Mouse (Mus musculus) kidney, adult 18-20 months (tissue): Measurements from ENCODE around the gene Tmem143.
A peak's percentile ranks its signal among the peaks of the same experiment; 100 is the strongest.
"Not testable (repeated sequence)": the region's sequence is repeated elsewhere in the genome, so short reads cannot be mapped to it uniquely, and the experiment has no call there.

Experiments used
- DNase-seq: peaks from one replicate; pipeline ENCODE4 v3.0.0; 2021

The Tmem143 gene

DNA sequence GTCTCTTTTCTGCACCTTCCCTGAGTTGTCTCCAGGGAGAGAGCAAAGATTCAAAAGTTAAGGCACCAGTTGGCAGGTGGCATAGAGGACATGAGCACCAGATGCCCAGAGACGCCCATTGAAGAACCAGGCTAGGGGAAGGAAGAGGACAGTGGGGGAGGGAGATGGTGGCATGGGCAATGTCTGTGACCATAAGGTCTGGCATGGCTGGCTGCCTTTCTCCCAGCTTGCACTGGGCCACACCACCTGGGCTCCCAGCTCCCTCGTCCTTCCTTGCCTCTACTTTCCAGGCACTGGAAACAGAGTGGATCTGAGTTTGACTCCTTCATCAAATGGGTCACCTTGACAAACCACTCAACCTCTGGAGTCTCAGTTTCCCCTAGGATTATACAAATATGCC is 4.1 kb upstream of the Tmem143 start:
- DNase-seq: no peak

DNA sequence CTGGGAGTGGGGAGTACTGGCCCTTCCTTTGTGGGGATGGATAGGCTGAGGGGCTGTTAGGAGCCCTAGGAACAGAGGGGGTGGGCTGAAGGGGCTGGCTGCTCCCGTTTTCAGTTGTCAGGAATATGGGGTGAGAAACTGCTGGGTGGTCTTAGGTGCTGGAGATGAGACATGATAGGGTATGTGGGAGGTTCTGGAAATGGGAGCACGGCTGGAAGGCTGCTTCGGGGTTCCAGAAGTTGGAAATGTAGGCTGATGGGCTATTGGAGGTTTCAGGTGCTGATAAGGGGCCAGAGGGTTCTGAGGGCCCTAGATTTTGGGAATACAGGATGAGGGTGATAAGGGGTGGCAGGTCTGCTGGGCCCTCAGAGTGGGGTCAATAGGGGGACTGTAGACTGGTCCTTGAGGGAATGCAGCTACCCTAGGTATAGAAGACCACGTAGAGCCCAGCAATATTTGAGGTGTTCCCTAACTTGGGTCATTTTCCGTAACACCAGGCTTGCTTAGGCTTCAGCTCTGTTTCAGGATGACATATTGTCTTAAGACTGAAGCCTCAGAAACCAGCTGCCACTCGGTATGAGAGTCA is 717 bp upstream of the Tmem143 start:
- no peak for DNase-seq

GRCm38 (mm10) chr7:45897258-45897757 is 567 bp downstream of the Tmem143 start:
- DNase-seq: peak; percentile 84

- DNase-seq: not testable (repeated sequence)
These were observed 1.4 kb downstream of the Tmem143 start for GRCm38 (mm10) chr7:45898125-45898524.

DNA sequence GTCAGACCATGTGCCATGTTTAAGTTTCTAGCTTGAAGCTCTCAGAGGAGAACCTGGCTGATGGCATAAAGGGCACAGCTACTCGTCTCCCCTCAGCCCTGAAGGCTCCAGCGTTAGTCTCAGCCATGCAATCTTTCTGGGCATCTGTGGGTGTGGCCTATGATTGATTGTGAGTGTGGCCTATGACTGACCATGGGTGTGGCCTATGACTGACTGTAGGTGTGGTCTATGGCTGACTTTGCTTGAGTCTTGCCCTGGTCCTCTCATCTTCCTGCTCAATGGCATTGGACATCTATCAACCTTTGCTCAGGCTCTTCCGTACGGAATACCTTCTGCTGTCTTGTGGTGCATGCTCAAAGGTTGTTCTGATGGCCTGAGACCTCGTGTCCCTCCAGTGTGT is 4.8 kb downstream of the Tmem143 start:
- no peak for DNase-seq

GRCm38 (mm10) chr7:45902481-45903002 is 5.8 kb downstream of the Tmem143 start:
- DNase-seq: no peak

DNA sequence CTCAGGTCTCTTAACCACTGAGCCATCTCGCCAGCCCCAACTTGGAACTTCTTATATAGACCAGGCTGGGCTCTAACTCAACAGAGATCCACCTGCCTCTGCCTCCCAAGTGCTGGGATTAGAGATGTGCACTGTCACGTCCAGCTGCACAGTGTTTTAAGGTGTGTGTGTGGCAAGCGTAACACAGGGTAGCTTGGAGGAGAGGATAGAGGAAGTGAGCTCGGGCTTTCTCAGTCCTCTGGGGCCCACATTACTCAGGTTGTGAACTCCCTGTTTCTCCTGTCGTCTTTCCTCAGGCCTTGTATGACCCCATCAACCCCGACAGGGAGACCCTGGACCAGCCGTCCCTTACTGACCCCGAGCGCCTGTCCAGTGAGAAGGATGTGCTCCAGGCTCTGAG is 9.9 kb downstream of the Tmem143 start:
- no peak for DNase-seq

GRCm38 (mm10) chr7:45908384-45908783 is 11.6 kb downstream of the Tmem143 start:
- DNase-seq: no peak

DNA sequence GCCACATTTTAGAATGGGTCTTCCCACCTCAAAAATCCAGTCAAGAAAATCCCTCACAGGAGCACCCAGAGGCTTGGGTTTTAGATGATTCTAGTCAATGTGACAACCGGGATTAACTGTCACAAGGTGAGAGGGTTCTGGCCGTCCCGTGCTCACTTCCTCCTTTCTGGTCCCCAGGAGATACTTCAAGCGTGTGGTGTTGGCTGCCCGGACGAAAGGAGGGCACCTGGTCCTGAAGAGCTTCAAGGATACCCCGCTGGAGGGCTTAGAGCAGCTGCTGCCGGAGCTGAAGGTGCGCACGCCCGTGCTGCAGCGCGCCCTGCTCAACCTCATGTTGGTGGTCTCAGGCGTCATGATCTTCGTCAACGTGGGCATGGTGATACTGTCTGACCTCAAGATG is 12.4 kb downstream of the Tmem143 start:
- no peak for DNase-seq

- DNase-seq: no peak
These were observed 17.3 kb downstream of the Tmem143 start for GRCm38 (mm10) chr7:45914067-45914466.

DNA sequence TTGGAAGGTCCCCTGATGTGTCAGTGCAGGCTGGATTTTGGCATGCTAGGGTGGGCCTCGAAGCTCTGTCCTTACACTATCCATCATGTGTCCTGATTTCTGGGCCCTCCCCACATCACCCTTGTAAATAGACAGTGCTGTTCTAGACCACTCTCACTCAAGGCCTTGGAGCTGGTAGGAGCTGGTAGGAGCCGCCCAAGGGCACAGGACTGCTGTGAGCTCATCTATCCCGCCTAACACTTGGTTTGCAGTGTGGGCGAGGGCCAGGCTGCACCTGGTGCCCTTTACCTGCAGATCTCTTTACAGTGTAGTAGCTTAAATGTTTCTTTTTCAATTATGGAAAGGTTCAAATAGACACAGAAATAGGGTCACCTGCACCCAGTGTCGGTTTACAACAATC is 18.3 kb downstream of the Tmem143 start:
- no peak for DNase-seq

DNA sequence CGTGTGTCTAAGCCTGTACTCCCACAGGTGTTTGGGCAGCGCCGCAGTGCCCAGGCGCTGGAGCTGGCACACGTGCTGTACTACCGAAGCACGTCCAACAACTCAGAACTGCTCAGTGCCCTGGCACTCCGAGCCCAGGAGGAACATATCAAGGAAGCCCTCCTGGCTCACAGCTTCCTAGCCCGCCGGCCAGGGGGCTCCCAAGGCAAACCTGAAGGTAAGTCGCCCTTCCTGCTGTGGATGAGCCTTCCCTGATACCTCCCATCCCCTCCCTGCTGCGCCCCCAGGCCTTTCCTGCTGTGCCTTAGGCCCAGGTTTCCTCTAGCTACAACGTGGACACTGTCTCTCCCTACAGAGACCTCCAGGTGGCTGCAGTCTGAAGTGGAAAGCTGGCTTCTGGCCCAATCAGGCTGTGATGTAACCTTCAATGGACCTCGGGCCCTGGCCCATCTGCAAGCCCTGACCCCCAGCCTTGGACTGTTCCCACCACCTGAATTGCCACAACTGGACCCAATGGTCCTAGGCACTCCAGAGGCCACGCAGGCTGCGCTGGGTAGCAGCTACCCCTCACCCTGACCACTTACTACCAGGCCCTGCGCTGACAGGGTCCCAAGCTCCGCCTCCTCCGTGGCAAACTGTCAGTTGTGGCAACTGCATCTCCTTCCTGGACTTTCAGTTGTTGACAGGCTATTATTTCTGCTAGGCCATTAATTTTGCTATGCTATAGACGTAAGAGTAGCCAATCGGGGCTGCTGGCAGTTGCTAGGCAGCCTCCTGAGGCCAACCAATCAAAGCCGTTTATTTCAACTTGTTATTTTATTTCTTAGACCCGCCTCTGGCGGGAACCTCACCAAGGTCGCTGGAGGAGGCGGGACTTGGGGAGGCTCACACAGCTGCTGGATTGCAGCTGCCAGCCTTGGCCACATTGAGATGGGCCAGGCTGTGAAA is 19.6 kb downstream of the Tmem143 start:
- DNase-seq: peak; percentile 69

- no peak for DNase-seq
These were observed 20.4 kb downstream of the Tmem143 start for GRCm38 (mm10) chr7:45917004-45917704.

GRCm38 (mm10) chr7:45917926-45918325 is 21.2 kb downstream of the Tmem143 start:
- DNase-seq: no peak

DNA sequence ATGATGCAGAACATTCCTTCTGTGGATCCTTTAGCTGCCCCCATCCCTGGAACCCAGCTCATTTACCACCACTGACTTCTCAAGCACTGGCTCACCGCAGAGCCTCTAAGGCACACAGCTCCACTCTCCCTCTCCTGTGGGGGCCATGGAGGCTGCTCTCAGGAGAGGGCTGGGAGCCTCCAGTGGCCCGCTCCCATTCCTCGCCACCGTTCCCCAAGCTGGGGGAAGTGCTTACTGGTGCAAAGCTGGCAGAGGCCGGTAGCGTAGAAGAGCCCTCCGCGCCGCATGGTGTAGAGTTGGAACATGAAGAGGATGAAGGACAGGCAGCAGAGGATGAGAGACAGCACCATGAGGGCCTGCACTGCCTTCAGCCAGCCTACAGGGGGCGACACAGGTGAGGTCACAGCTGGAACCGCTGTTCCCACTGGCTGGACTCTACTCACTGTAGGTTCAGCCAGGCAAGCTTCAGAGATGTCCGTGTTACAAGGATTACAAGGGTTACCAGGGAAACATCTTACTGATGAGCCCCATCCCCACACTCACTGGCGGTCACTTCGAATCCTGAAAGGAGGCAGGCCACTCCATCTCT is 22.4 kb downstream of the Tmem143 start:
- DNase-seq: no peak

- no peak for DNase-seq
These were observed 23.0 kb downstream of the Tmem143 start for GRCm38 (mm10) chr7:45919761-45920160.

GRCm38 (mm10) chr7:45920583-45921241 is 24.0 kb downstream of the Tmem143 start:
- DNase-seq: no peak

GRCm38 (mm10) chr7:45921242-45921621 is 24.5 kb downstream of the Tmem143 start, which contains the start of gene Emp3:
Emp3 (minus strand) TSS chr7:45921404.
- no peak for DNase-seq

DNA sequence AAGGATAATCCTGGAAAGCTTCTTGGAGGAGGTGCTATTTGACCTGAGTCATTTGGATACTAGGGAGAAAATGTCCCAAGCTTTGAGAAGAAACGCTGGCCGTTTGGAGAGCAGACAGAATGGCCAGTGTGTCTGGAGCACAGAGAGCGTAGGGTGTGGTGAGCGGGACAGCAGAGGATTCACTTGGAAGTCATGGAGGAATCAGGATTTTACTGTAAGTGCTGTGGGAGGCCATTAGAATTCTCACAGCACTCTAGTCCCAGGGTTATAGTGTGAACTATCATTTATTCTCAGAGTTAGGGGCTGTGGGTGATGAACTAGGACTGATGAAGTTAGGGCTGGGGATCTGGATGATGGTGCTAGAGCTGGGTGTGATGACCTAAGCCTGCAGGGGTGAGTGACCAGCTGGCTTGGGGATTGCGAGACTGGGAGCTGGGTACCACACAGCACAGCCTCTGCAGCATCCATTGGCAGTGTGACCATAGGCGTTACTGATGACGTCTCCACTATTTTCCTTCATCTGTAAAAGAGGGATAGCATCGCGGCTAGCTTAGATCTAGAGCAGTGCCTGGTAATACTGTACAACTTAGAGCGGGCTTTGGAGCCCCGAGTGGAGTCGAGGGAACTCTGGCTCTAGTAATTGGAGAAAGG is 25.3 kb downstream of the Tmem143 start:
- no peak for DNase-seq

- DNase-seq: peak; percentile 94
These were observed 26.4 kb downstream of the Tmem143 start for GRCm38 (mm10) chr7:45922928-45923761.
